Mouse (Mus musculus) megakaryocyte, embryonic 14.5 days (primary cell): Measurements from ENCODE around the gene Atp8a2.

Experiments used
- FLI1 ChIP-seq: IDR thresholded peaks from 2 replicates; pipeline ENCODE4 v1.6.1; 2012; ENCODE audit warnings: low read length, inconsistent platforms, mixed read lengths
- GATA1 ChIP-seq: IDR thresholded peaks from 3 replicates; pipeline ENCODE4 v1.6.1; 2012; ENCODE audit warnings: mixed read lengths, low read length, inconsistent platforms, borderline replicate concordance

DNA sequence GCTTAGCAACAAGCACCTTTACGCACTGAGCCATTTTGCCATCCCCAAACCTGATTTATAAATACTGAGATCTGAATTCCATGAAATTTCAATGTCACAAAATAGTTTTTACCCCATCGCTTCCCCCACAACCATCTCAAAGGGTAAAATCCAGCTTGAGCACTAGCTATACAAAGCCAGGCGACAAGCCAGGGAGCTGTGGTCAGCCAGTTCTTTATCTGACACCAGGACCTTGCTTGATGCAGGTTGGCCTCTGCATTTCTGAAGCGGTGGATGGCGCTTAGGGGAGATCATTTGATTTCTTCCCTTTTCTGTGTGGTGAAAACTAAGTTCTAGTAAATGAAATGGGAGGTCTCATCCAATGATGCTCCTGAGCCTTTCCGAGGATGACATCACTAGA lies 564.9 kb downstream of the Atp8a2 start:
- TF ChIP-seq GATA1 (no peak), FLI1 (no peak)
